Mouse (Mus musculus) kidney, adult 8-10 months (tissue): ENCODE data around the gene Gm17190.
"Not testable (repeated sequence)": the region's sequence is repeated elsewhere in the genome, so short reads cannot be mapped to it uniquely, and the experiment has no call there.

Experiments
- DNase-seq, 2 experiments: peaks; one replicate each; pipeline ENCODE4 v3.0.0; 2022

The Gm17190 gene

DNA sequence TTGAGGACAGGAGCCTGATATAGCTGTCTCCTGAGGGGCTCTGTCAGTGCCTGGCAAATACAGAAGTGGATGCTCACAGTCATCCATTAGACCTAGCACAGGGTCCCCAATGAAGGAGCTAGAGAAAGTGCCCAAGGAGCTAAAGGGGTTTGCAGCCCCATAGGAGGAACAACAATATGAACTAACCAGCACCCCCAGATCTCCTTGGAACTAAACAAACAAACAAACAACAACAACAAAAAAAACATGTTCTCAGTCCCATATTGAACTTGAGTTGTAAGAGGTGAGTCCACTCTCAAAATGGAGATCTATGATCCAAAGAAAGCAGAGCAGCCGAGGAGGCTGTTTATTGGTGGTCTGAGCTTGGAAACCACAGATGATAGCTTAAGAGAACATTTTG lies at the start of gene Gm17190:
TSS of gene Gm17190 (plus strand) at position 301 of the 400 bp plus-strand sequence.
- DNase-seq = not testable (repeated sequence)

DNA sequence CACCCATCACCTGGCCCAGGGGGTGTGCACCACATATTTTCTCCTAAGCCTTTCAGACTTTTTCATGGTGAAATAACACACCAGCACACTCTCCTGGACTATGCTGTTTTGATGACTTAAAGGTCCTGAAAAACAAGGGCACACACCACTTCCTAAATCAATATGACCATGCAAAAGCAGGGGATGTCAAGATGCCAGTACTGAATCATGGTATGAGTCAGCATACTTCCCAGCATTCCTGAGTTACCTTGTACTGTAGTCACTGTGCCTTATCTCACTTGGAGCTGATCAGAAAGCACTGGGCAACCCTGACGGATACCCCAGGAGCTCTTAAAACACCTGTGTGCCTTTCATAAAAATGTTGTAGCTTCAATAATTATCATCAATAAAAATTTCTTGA lies 42.3 kb upstream of the Gm17190 start:
- no peak for DNase-seq

DNA sequence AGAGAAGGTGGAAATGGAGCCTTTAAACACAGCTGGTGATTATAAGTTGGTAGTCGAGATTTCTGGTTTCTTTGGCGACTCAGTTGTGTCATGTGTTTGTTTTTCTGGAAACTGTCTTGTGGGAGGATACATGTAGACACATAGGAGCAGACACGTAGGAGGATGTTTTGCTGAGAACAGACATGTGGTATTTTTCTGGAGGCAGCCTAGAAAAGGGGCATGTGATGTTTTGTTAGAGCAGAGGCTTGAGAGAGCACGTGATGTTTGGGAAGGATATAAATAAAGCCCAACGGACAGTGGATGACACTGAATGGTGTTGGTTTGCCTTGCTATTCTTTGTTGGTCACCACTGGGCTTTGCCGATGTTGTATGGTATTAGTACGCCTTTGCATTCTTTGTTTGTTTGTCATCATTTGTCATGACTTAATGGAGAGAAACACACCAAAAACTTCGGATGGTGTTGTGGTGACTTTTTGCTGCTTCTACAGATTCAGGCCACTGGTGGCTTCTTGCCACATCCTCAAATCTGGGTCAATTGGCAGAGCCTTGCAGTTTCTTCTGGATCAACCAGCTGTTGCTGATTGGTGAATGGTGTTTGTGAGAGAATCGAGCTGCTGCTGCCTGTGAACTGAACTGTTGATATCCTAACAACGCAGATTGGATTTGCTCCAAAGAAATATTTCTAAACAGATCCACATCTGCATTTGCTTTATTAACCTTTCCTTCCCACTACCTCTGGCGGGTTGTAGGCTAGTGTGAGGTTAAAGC lies 41.4 kb upstream of the Gm17190 start:
- no peak for DNase-seq

DNA sequence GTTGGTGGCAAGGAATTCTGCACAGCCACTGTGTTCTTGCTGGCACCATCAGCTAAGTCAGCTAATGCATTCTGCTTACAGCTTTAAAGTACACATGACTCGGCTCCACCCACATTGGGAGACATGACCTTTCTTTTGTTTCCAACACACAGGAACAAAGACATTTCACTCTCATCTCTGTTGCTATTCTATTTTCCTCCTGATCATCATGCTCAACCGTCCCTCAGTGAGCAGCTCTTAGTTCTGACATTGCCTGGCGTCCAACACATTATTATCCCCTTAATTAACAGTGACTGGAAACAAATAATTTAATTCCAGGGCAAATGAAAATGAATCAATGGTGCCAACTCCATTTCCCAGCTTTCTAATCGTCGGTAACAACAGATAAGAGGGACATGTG lies 36.5 kb upstream of the Gm17190 start:
- DNase-seq = no peak

DNA sequence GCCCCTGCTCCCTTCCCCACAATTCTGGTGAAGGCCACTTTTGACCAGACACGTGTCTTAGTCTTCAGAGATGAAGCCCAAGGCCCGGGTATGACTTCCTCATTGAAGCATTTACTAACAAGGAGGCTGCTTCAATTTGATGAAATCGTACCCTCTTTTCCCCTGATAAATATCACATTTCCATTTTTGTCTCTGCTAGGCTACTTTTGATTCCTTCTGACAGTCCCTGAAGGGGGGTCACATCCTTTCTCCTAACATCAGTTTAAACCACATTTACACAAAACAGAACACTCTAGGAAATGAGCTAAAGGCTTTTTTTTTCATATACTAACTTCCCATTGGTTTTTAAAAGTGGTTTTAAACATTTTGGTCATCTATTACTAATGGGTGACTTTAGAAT lies 29.1 kb upstream of the Gm17190 start:
- no peak for DNase-seq

DNA sequence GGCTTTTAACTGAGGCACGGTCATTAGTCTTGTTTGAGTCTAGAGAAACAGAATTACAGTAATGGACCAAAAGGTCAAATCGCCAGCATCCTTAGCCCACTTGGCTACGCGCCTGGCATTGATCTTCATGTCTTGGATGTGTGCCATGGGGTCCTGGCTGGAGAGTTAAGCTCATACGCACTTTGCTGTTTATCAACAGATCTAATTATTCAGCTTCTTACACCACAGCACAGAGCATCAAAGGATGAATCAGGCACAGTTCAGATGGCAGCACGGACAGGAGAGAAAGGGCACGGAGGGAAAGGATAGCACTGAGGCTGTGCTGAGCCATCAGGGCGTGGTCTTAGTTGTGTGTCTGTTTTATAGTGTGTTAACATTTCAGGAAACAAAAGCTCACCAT lies 8.3 kb upstream of the Gm17190 start:
- no peak for DNase-seq

DNA sequence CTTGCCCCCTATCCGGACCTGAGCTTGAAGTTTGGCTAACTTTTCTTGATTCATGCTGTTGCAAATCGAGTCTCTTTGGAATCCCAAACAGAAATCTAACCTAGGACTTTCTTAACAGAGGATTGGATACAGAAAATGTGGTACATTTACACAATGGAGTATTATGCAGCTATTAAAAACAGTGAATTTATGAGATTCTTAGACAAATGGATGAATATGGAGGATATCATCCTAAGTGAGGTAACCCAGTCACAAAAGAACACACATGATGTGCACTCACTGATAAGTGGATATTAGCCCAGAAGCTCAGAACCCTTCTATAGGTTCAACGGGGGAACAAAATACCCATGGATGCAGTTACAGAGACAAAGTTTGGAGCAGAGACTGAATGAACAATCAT lies 578 bp upstream of the Gm17190 start, which contains the start of gene Gm20075:
TSS of gene Gm20075 (minus strand) at position 101 of the 400 bp plus-strand sequence.
- not testable (repeated sequence) for DNase-seq

DNA sequence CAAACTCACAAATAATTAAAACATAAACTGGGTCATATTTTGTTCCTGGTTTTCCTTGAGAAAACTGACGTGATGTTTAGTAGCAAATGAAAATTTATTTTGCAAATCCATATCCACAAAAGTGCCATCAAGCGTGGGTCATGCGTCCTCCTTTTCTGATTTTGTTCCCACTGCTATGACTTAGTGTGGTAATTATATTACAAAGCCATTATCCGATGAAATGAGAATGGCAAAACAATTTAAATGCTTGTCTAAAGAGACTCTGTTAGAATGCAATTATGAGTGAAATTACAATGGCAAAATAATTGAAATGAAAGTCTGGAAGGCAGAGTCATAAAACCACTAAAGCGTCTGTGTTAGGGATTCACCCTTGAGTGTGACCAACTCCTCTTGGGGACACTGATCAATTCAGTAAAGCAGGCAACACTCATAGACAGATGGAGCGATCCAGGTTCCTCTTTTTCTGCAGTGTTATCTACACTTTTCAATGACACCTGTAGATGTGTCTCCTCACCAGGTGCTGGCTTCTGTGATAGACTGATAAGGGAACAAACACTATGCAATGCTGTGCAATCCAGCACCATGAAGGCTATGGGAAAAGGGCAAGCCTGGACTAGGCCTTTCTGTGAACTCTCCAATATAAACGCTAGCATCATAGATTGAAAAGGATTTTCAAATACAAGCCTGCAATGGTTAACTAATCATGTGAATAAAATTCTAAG lies 3.9 kb downstream of the Gm17190 start:
- DNase-seq = no peak

DNA sequence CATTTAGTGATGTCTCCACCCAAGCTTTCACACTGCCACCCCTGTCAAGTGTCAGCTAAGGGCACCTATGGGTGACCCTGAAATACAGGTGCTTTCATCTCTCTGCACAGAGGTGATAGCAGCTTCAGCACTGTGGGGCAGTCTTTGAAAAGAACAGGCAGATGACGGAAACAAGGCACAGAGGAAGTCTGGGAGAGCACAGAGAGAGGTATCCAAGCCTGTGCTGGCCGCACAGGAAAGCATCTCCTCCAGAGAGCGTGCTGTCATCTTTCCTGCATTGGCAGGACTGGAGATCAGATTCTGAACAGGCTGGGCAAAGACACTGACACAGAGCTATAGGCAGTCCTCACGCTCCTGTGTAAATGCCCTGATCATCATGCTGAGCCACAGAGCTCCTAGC lies 9.1 kb downstream of the Gm17190 start:
- no peak for DNase-seq

DNA sequence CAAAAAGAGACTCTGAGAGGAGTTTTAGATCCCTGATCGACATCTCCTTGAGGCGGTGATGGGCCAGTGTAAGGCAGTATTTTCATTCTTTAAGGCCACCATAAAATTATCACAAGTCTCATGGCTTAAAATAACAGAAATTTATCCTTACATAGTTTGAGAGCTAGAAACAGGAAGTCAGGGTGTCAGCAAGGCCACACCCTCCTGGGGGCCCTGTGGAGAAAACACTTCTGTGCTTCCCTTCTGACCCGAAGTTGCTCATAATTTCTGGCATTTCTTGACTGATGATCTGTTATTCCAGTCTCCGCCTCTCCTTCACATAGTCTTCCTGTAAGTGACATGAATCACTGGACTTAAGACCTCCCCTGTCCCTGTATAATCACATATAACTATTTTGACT lies 24.5 kb downstream of the Gm17190 start:
- DNase-seq = no peak

DNA sequence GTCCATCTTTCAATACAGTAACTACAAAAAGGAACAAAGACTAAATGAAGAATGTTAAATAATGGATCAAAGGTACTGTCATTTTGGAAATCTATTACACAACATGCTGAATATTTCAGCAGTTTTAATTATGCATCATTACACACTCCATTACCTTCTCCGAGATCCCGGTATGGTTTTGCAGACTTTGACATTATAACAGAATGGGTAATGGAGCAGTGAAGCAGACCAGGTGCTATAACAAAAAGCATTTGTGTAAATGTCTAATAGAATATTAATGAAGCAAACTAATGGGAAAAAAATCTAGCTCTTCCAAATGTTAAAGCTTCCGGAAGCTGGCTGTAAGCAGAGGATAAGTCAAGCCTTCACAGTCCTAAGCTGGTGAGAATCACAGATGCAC lies 28.9 kb downstream of the Gm17190 start:
- DNase-seq = no peak

DNA sequence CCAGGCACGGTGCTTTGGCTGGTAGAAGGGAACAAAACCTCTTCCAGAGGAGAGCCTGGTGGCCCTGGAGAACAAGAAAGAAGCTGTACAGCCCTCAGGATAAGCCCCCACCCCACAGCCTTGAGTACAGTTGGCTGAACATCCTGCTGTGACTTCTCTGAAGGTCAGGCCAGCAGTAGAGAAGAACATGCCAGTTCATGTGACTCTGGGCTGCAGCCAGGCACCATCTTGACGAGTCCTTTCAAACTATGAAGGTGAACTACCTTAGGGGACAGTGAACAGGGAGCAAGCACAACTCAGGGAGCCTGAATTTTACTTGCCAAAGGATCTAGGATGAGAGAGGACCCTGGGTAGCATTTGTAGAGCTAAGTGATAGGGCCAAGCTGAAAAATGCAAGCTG lies 30.9 kb downstream of the Gm17190 start:
- DNase-seq = no peak

DNA sequence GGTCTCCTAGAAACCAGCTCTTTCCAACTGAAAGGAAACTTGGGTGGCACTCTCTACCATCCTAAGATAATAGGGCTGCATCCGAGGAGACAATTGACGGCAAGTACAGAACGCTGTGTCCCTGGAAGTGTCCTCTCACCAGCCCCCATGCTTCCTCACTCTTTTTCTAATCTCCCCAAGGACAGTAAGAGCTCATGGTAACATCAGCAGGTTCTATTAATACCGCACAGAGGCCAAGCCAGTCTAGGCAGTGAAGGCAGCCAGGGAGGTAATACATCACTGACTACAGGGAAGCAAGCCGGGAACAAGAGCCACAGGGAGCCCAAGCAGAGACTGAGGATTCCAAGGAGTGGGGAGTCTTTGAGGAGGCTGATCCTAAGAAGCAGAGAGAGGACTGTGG lies 43.2 kb downstream of the Gm17190 start:
- DNase-seq = peak in 1 of 2 experiments; percentile 9

DNA sequence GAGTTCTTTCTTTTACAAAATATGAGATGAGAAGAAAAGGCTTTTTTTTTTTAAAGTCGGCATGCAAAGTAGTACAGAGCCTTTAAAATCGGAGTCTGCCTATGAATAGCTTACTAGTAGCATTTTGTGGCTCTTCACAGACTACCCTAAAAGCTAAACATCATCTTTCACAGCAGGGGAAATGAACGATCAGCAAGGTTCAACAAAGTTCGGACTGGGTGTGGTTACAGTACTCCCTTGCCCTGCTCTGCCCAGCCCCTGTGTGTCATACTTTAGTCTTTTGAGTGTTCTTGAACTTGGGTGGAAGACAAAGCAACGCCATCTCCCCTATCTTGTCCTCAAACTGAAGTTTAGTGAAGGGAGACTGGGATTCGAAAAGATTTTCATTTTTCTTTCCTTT lies 44.8 kb downstream of the Gm17190 start:
- no peak for DNase-seq

DNA sequence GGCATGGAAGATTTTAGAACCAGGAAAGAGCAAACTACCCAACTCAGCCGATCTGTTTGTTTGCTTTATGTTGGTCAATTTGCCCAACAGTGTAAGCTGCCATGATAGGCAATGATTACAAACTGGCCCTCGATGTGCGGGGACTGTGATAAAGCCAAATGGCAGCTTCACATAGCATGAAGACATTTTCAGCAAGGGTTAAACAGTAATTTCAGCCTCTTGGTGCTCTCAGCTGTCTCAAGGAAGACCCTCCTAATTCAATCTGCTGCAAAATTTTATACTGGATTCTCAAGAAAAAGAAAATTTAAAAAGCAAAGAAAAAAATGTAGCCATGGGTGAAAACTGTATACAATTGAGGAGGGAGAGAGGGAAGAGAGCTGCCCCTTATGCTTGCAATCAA lies 47.2 kb downstream of the Gm17190 start:
- no peak for DNase-seq

DNA sequence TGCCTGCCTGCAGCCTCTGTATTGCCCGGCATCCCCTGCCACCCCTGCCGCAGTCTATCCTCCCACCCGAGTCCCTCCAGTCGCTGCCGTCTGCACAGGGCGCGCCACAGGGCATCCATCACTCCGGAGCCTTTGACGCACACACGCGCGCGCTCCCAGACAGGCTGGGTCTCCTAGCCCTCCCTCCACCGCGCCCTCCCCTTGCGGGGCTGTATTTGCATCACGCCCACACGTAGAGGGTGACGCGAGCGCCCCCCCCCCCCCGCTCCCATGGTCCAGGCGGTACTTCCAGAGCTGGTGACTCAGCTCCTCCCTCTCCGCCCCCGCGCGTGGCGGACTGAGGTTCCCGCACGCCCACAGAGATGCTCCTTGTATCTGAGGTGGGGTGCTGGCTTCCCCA lies 49.2 kb downstream of the Gm17190 start:
- no peak for DNase-seq

DNA sequence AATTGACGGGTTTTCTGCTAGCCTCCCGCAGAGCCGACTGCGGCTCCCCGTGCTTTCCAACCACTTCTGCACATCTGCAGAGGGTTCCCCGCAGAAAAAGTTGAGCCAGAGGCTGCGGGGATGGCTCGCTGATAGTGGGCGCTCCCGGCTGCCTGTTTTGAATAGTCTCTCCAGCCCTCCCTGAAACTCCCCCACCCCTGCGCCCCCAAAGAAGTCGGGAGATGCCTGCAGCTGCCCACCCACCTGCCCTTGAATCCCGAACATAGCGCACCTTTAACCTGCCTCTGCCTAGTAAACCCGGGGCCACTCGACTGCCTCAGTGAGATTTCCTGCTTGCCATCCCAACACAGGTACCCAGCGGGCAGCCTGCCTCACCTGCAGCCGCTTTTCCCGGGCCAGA lies 50.1 kb downstream of the Gm17190 start:
- no peak for DNase-seq

DNA sequence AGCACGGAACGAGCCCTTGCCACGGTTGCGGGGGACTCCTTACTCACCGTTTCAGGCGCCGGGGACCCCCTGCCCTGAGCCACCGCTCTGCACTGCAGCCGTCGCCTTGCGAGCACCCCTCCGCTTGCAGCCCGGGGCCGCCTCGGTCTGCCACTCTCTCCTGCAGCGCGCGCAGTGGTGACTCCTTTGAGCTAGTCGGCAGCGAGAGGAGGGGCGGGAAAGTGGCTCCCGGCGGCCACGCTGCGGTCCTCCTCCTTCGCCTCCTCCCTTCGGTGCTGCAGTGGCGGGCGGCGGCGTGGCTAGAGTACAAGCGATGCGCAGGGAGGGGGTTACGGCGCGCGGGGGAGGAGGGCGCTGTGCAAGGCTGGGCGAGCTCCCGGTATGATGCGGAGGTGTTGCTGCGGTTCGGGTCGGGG lies 50.6 kb downstream of the Gm17190 start, which contains the start of gene Sv2c:
TSS of gene Sv2c (minus strand) at position 177 of the 416 bp plus-strand sequence.
- no peak for DNase-seq
